Comparison of ENCODE assay signal across 13 mouse cellular contexts in the genomic region with DNA sequence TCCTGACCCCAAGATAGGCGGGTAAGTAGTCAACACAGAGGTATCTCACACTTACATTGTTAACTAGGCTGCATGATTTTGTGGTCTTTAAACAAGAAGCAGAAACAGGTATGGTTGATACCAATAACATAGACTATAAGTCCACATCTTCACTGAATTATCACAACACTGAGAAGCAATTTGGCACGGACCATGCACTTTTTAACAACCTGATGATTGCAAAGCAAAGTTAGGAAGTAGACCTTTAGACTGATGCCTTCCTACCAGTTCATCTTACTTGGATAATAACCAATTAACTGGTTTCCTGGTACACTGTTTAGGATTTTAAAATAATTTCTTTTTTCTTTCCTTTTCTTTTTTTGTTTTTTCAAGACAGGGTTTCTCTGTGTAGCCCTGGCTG. TPM values are rescaled to one million over a fixed set of nuclear protein-coding genes. Genes with fewer than 3 reads are reported as not detected.
DNase-seq lines count a peak whose midpoint lies in the region; ATAC-seq lines count a peak whose summit lies in the region.
"Had no signal": no experiment of that assay in that cellular context is flagged by ENCODE, and none has a peak within 500 bp of the region (broad histone marks: within the 10 kb centered on the region; RNA-seq: fewer than 3 reads in every experiment).

No protein-coding gene starts in this region.

- H3K36me3 ChIP-seq in heart, embryonic 13.5 days, result no peaks in the 10 kb centered on the region
- H3K36me3 ChIP-seq in megakaryocyte, embryonic 14.5 days (replicated peaks; ENCODE audit: low read length), result peaks cover 30% of the 10 kb centered on the region
- H3K36me3 ChIP-seq in forebrain, embryonic 13.5 days (ENCODE audit: poor library complexity, severe bottlenecking), result no peaks in the 10 kb centered on the region
- H3K36me3 ChIP-seq in macrophage (ENCODE audit: inconsistent target), result no peaks in the 10 kb centered on the region

- 79% methylated on average over 2 of the region's 2 CpGs for WGBS in heart, embryonic 13.5 days
- WGBS in forebrain, embryonic 13.5 days, result 92% methylated on average over 2 of the region's 2 CpGs
- whole genome bisulfite sequencing in macrophage (ENCODE audit: missing documents), result 95% methylated on average over 2 of the region's 2 CpGs

- no peaks in the 10 kb centered on the region for H3K27me3 ChIP-seq in heart, embryonic 13.5 days (replicated peaks)
- no peaks in the 10 kb centered on the region for H3K27me3 ChIP-seq in megakaryocyte, embryonic 14.5 days (replicated peaks)
- H3K27me3 ChIP-seq in forebrain, embryonic 13.5 days, result no peaks in the 10 kb centered on the region

- no peak overlapping the region for H3K27ac ChIP-seq in heart, embryonic 13.5 days (replicated peaks)
- no peak overlapping the region for H3K27ac ChIP-seq in forebrain, embryonic 13.5 days
- H3K27ac ChIP-seq in macrophage, result no peak overlapping the region

- H3K4me2 ChIP-seq in heart, embryonic 13.5 days, result peak overlapping the region; percentile 92
- H3K4me2 ChIP-seq in forebrain, embryonic 13.5 days, result 0 out of 2 replicates have a peak overlapping the region, but pooled peaks have one; percentile 82

- intact Hi-C loops in heart, postnatal 14 days (cut with DNase I), result loop anchor here (5.0 kb wide), 1 partner anchor 104 kb away; no protein-coding TSS in a partner anchor

- peaks cover 12% of the 10 kb centered on the region for H3K79me2 ChIP-seq in macrophage (ENCODE audit: inconsistent target)

- no peaks in the 10 kb centered on the region for H3K9me3 ChIP-seq in heart, embryonic 13.5 days
- no peaks in the 10 kb centered on the region for H3K9me3 ChIP-seq in megakaryocyte, embryonic 14.5 days
- H3K9me3 ChIP-seq in forebrain, embryonic 13.5 days (replicated peaks), result no peaks in the 10 kb centered on the region

- H3K9ac ChIP-seq in heart, embryonic 13.5 days, result peak overlapping the region; percentile 90; the same call in 1 of the 2 replicates
- no peak overlapping the region for H3K9ac ChIP-seq in forebrain, embryonic 13.5 days

- DNase-seq in heart, postnatal 14 days, result no peak
- DNase-seq in frontal cortex, adult 2 months (ENCODE audit: extremely low spot score in 1 of 2, low spot score in 1 of 2), result no peak
- DNase-seq: adrenal gland, postnatal 10 days; embryo, embryonic 11 days; heart, adult 11 months; layer of hippocampus, adult 9-11 months; lung, postnatal 10 days had no signal

- H3K4me3 ChIP-seq in heart, embryonic 13.5 days, result 0 out of 2 replicates have a peak overlapping the region, but pooled peaks have one; percentile 82
- peak overlapping the region; percentile 4 for H3K4me3 ChIP-seq in megakaryocyte, embryonic 14.5 days (replicated peaks)
- no peak overlapping the region for H3K4me3 ChIP-seq in forebrain, embryonic 13.5 days
- H3K4me3 ChIP-seq in macrophage (ENCODE audit: inconsistent target), result peak overlapping the region; percentile 72; the same call in 1 of the 2 replicates

- no peak for ATAC-seq in heart, embryonic 13.5 days (ENCODE audit: extremely low read depth, insufficient number of reproducible peaks, low FRiP score, low TSS enrichment)
- ATAC-seq in megakaryocyte, adult 5-6 weeks (ENCODE audit: poor library complexity, severe bottlenecking), result no peak
- ATAC-seq in forebrain, embryonic 13.5 days, result no peak
- no peak for ATAC-seq in megakaryocyte progenitor cell, adult 5-6 weeks (replicated peaks; ENCODE audit: poor library complexity)

- peaks cover 17% of the 10 kb centered on the region for H3K4me1 ChIP-seq in heart, embryonic 13.5 days
- H3K4me1 ChIP-seq in megakaryocyte, embryonic 14.5 days, result peaks cover 39% of the 10 kb centered on the region
- H3K4me1 ChIP-seq in forebrain, embryonic 13.5 days, result peaks cover 17% of the 10 kb centered on the region

RNA-seq across cellular contexts. Expression of gene Wdr89, which starts 1.1 kb away (rescaled TPM):
- polyA plus RNA-seq in heart, embryonic 13.5 days (2015; fragmentation: Nextera tagmentation; extraction: Ambion mirVana), result 7.5 and 8.3 TPM in 2 replicates
- total RNA-seq in heart, postnatal 14 days (2021), result 1 to 10 TPM; 2.5 TPM
- polyA plus RNA-seq in megakaryocyte, embryonic 14.5 days (2012; ENCODE audit: insufficient read depth, low replicate concordance), result 5.3 and 14.1 TPM in 2 replicates
- total RNA-seq in megakaryocyte, adult 5-6 weeks (2015), result 9.7 and 9.8 TPM in 2 replicates
- 7.5 and 8.9 TPM in 2 replicates for total RNA-seq in megakaryocyte, adult 5-6 weeks (2017)
- polyA plus RNA-seq in forebrain, embryonic 13.5 days (2015; fragmentation: Nextera tagmentation; extraction: Ambion mirVana), result 8.4 and 9.3 TPM in 2 replicates
- 1 to 10 TPM in 9 of 26 experiments, under 1 TPM in 10, not detected in 7; 0.16 to 3.7 (median 0.99) TPM for total RNA-seq in macrophage (2018; cell fraction: chromatin; rRNA removed)
- 1 to 10 TPM; 1.2 to 3.5 (median 2.4) TPM for total RNA-seq in macrophage (2018; cell fraction: cytosol; rRNA removed)
- 1 to 10 TPM in 13 of 26 experiments, under 1 TPM in 13; 0.23 to 4.1 (median 0.99) TPM for total RNA-seq in macrophage (2018; cell fraction: nucleus; rRNA removed)
- 2.0 to 5.8 TPM (median 3.1 TPM) in 3 replicates for polyA plus RNA-seq in macrophage (2018)
- polyA plus RNA-seq in frontal cortex, adult 2 months (2012; rRNA removed), result 5.3 and 6.6 TPM in 2 replicates
- total RNA-seq in megakaryocyte progenitor cell, adult 5-6 weeks (2015), result 17.0 and 20.6 TPM in 2 replicates
- 17.4 and 17.5 TPM in 2 replicates for total RNA-seq in megakaryocyte progenitor cell, adult 5-6 weeks (2017)
